Mouse (Mus musculus): ENCODE measurements around the gene Gnai3. TPM values are rescaled to one million over a fixed set of nuclear protein-coding genes. Genes with fewer than 3 reads are reported as not detected.
A peak's percentile ranks its signal among the peaks of the same experiment; 100 is the strongest.

The Gnai3 gene
- polyA plus RNA-seq, 1 experiment from 2014 or later = 111 TPM

- WGBS = 58% methylated on average over 1 of the region's 1 CpGs
- H3K27me3 ChIP-seq (replicated peaks) = no peaks in the 10 kb centered on the region
- no peak for ATAC-seq (replicated peaks)
Observed at GRCm38 (mm10) chr3:108124131-108124530, 21.8 kb downstream of the Gnai3 start.

DNA sequence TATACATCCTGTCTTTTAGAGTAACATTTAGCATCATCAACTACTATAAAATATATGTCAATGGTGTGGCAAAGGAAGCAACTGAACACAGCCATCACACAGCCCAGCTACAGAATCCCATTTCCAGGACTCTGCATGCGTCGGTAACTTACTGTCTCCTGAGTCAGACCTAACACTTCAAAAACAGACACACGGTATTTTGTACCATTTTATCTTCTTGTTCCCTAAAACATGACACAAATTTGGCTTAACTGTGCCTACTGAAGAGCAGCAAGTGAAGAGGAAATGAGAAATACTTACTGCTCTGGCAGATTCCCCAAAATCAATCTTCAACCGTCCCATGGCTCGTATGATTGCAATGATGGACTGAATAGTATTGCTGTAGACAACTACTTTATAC lies 22.7 kb downstream of the Gnai3 start:
- Histone ChIP-seq H3K9me3 (no peaks in the 10 kb centered on the region), H3K36me3 (replicated peaks) (peaks cover 13% of the 10 kb centered on the region; the same call in 1 of the 2 replicates), H3K4me3 (no peak overlapping the region), H3K9ac (no peak overlapping the region), H3K4me2 (no peak overlapping the region), H3K4me1 (no peaks in the 10 kb centered on the region), H3K27ac (no peak overlapping the region), H3K27me3 (replicated peaks) (no peaks in the 10 kb centered on the region)
- no peak for ATAC-seq (replicated peaks)
- WGBS = 94% methylated on average over 5 of the region's 5 CpGs

More at GRCm38 (mm10) chr3:108124131-108124530, 21.8 kb downstream of the Gnai3 start:
- H3K36me3 ChIP-seq (replicated peaks) = peaks cover 13% of the 10 kb centered on the region; the same call in 1 of the 2 replicates
- no peaks in the 10 kb centered on the region for H3K9me3 ChIP-seq
- no peak overlapping the region for H3K4me2 ChIP-seq
- H3K4me1 ChIP-seq = no peaks in the 10 kb centered on the region
- H3K27ac ChIP-seq = no peak overlapping the region
- H3K4me3 ChIP-seq = no peak overlapping the region
- H3K9ac ChIP-seq = no peak overlapping the region

DNA sequence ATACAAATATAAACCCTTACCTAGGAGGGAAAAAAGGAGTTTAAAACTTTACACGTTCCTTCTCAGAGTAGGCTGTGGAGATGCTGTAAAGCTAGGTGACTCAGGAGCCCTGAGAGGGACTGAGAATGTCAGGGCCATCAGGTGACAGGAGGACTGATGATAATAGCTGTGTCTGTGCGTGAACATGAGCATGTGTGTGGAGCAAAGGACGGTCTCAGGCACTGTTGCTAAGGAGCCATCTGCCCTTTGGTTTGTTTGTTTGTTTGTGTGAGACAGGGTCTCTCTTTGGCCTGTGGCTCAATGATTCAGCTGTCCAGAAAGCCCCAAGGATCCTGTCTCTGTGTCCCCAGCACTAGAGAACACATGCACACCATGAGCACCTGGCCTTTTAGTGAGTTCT lies 24.8 kb downstream of the Gnai3 start:
- Histone ChIP-seq H3K9ac (no peak overlapping the region), H3K36me3 (replicated peaks) (peaks cover 13% of the 10 kb centered on the region; the same call in 1 of the 2 replicates), H3K9me3 (no peaks in the 10 kb centered on the region), H3K4me3 (no peak overlapping the region), H3K27me3 (replicated peaks) (no peaks in the 10 kb centered on the region), H3K4me2 (no peak overlapping the region), H3K4me1 (no peaks in the 10 kb centered on the region), H3K27ac (no peak overlapping the region)
- 83% methylated on average over 3 of the region's 3 CpGs for WGBS
- ATAC-seq (replicated peaks) = no peak

DNA sequence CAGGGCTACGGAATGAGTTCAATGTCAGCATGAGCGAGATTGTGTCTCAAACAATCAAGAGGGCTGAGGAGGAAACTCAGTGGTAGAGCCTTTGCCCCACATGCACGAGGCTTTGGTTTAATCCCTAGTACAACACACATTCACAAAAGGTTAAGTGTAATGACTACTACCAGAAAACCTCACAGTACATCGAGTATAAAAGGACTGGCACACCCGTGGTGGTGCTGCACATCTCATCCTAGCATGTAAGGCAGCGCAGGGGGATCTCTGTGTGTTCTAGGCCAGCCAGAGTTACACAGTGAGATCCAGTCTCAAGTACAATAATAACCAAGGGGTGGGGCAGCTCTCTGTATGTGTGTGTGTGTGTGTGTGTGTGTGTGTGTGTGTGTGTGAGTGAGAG lies 28.5 kb downstream of the Gnai3 start:
- Histone ChIP-seq H3K9me3 (no peaks in the 10 kb centered on the region), H3K27me3 (replicated peaks) (no peaks in the 10 kb centered on the region), H3K4me2 (no peak overlapping the region), H3K27ac (no peak overlapping the region), H3K4me3 (no peak overlapping the region), H3K9ac (no peak overlapping the region), H3K36me3 (replicated peaks) (peaks cover 24% of the 10 kb centered on the region; the same call in 1 of the 2 replicates), H3K4me1 (no peaks in the 10 kb centered on the region)
- no peak for ATAC-seq (replicated peaks)
- 90% methylated on average over 6 of the region's 6 CpGs for WGBS

- Histone ChIP-seq H3K36me3 (replicated peaks) (peaks cover 29% of the 10 kb centered on the region; the same call in 1 of the 2 replicates), H3K4me2 (no peak overlapping the region), H3K4me3 (no peak overlapping the region), H3K27ac (no peak overlapping the region), H3K4me1 (no peaks in the 10 kb centered on the region), H3K9ac (no peak overlapping the region), H3K9me3 (no peaks in the 10 kb centered on the region), H3K27me3 (replicated peaks) (no peaks in the 10 kb centered on the region)
- no peak for ATAC-seq (replicated peaks)
- WGBS = 93% methylated on average over 7 of the region's 7 CpGs
Observed at GRCm38 (mm10) chr3:108113591-108114289, 32.2 kb downstream of the Gnai3 start.

GRCm38 (mm10) chr3:108112666-108113065 lies 33.3 kb downstream of the Gnai3 start:
- Histone ChIP-seq H3K36me3 (replicated peaks) (peaks cover 37% of the 10 kb centered on the region; the same call in 1 of the 2 replicates), H3K27me3 (replicated peaks) (no peaks in the 10 kb centered on the region), H3K27ac (no peak overlapping the region), H3K9ac (no peak overlapping the region), H3K4me1 (no peaks in the 10 kb centered on the region), H3K4me3 (no peak overlapping the region), H3K4me2 (no peak overlapping the region), H3K9me3 (no peaks in the 10 kb centered on the region)
- ATAC-seq (replicated peaks) = no peak
- 77% methylated on average over 4 of the region's 4 CpGs for whole genome bisulfite sequencing

GRCm38 (mm10) chr3:108112246-108112645 lies 33.7 kb downstream of the Gnai3 start:
- Histone ChIP-seq H3K9me3 (no peaks in the 10 kb centered on the region), H3K4me1 (no peaks in the 10 kb centered on the region), H3K27me3 (replicated peaks) (no peaks in the 10 kb centered on the region), H3K36me3 (replicated peaks) (peaks cover 37% of the 10 kb centered on the region; the same call in 1 of the 2 replicates), H3K9ac (no peak overlapping the region), H3K4me2 (no peak overlapping the region), H3K27ac (no peak overlapping the region), H3K4me3 (no peak overlapping the region)
- ATAC-seq (replicated peaks) = no peak
- 90% methylated on average over 7 of the region's 7 CpGs for WGBS

DNA sequence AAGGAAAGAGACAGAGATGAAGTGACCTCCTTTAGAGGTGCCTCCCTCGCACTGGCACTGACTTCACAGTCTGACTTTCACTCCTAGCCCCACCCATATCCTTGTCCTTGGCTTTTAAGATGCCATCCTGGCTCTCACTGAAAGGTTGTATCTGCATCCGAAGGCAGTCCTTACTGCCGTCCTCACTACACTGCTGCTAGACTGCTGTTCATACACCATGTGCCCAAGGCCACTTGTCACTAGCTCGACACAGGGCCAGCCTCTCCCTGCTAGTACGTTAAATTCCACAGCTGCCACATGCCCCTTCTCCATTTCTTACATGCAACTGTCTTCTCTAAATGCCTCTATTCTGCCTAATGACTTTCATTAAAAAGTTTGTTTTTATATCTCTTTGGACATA lies 34.6 kb downstream of the Gnai3 start:
- H3K9ac ChIP-seq = no peak overlapping the region
- ATAC-seq (replicated peaks) = no peak
- no peaks in the 10 kb centered on the region for H3K4me1 ChIP-seq
- H3K4me3 ChIP-seq = no peak overlapping the region
- no peak overlapping the region for H3K4me2 ChIP-seq
- H3K27me3 ChIP-seq (replicated peaks) = no peaks in the 10 kb centered on the region
- H3K9me3 ChIP-seq = no peaks in the 10 kb centered on the region
- 93% methylated on average over 5 of the region's 5 CpGs for WGBS
- H3K36me3 ChIP-seq (replicated peaks) = peaks cover 37% of the 10 kb centered on the region; the same call in 1 of the 2 replicates
- no peak overlapping the region for H3K27ac ChIP-seq

DNA sequence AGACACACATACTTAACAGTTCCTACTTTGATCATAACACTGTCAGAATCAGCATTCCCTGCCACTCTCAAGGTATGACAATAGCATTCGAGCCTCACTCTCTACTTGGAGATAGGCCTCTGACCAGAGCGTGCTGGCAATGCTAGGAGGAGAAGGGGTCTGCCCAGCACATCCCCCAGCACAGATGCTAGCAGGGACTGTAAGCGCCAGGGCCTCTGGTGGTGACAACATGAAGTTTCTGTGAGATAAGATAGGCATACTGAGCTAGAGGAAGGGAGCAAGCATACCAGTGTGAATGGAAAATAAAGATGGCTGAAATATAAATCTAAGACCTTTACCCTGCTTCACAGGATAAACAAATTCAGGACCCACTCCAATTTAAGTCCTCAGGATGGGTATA lies 40.7 kb downstream of the Gnai3 start:
- Histone ChIP-seq H3K36me3 (replicated peaks) (peaks cover 8% of the 10 kb centered on the region; the same call in 1 of the 2 replicates), H3K27me3 (replicated peaks) (no peaks in the 10 kb centered on the region), H3K9ac (no peak overlapping the region), H3K27ac (no peak overlapping the region), H3K4me1 (peaks cover 8% of the 10 kb centered on the region; the same call in 1 of the 2 replicates), H3K4me2 (no peak overlapping the region), H3K9me3 (no peaks in the 10 kb centered on the region), H3K4me3 (no peak overlapping the region)
- WGBS = 80% methylated on average over 3 of the region's 3 CpGs
- ATAC-seq (replicated peaks) = no peak

DNA sequence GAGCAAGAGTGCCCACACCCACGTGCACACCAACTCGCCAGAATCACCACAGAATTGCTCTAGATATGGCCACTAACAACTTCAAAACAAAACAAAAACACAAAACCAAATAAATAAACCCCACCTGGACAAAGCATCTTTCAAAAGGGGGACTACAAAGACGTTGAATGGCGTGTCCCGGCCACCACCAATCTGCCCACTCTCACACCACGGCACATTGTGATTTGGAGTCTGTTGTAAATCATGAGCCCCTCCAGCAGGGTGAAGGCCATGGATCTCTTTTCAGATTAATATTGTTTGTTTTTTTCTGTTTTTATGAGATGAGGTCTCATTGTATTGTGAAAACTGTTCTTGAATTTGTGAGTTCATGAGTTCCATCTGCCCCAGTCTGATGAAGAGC lies 43.9 kb downstream of the Gnai3 start:
- no peak for ATAC-seq (replicated peaks)
- Histone ChIP-seq H3K4me2 (no peak overlapping the region), H3K4me1 (peaks cover 8% of the 10 kb centered on the region; the same call in 1 of the 2 replicates), H3K27ac (0 out of 2 replicates have a peak overlapping the region, but pooled peaks have one; percentile 38), H3K4me3 (no peak overlapping the region), H3K27me3 (replicated peaks) (no peaks in the 10 kb centered on the region), H3K9ac (no peak overlapping the region), H3K36me3 (replicated peaks) (no peaks in the 10 kb centered on the region), H3K9me3 (no peaks in the 10 kb centered on the region)
- WGBS = 84% methylated on average over 6 of the region's 6 CpGs

DNA sequence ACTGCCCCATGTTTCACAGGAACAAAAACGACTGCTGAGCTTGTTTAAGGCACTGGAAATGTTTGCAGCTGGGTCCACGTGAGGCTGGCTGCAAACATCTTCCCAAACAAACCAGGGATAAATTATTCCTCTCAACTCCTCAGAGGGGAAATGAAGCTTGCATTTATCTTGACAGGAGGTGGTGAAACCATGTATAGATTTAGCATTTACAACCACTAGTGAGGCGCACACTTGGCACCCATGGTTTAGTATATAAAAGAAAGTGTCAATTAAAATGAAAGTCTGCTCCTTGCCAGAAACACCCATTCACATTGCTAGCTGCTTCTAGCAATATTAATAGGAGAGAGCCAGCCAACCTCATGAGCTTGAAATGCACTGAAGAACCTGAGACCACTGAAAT lies 44.4 kb downstream of the Gnai3 start:
- 34% methylated on average over 3 of the region's 3 CpGs for WGBS
- H3K4me2 ChIP-seq = no peak overlapping the region
- peak overlapping the region; percentile 38; the same call in 1 of the 2 replicates for H3K27ac ChIP-seq
- H3K4me1 ChIP-seq = peaks cover 8% of the 10 kb centered on the region; the same call in 1 of the 2 replicates
- H3K36me3 ChIP-seq (replicated peaks) = no peaks in the 10 kb centered on the region
- no peak overlapping the region for H3K4me3 ChIP-seq
- no peak for ATAC-seq (replicated peaks)
- no peaks in the 10 kb centered on the region for H3K9me3 ChIP-seq
- no peak overlapping the region for H3K9ac ChIP-seq
- H3K27me3 ChIP-seq (replicated peaks) = no peaks in the 10 kb centered on the region

GRCm38 (mm10) chr3:108098316-108098715 lies 47.6 kb downstream of the Gnai3 start:
- Histone ChIP-seq H3K36me3 (replicated peaks) (no peaks in the 10 kb centered on the region), H3K9ac (no peak overlapping the region), H3K9me3 (no peaks in the 10 kb centered on the region), H3K4me1 (peaks cover 8% of the 10 kb centered on the region; the same call in 1 of the 2 replicates), H3K27me3 (replicated peaks) (no peaks in the 10 kb centered on the region), H3K27ac (no peak overlapping the region), H3K4me3 (no peak overlapping the region), H3K4me2 (no peak overlapping the region)
- no peak for ATAC-seq (replicated peaks)
- 86% methylated on average over 6 of the region's 6 CpGs for WGBS

DNA sequence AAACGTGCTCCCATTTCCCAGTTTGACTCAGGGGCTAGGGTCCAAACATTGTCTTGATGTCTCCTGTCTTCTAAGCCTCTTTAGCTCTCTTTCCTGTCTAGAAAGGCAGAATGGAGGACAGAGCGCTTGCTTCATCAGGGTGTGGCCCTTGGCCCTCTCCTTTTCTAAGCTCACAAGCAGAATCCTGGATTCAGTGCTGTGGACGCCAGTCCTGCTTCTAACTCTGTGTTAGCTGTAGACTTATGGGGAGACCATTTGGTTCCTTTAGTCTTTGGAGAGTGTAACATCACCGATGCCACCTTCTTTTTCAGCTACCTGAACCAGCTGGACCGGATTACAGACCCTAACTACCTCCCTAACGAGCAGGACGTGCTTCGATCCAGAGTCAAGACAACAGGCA lies 48.3 kb downstream of the Gnai3 start:
- Histone ChIP-seq H3K4me1 (peaks cover 8% of the 10 kb centered on the region; the same call in 1 of the 2 replicates), H3K36me3 (replicated peaks) (no peaks in the 10 kb centered on the region), H3K9me3 (no peaks in the 10 kb centered on the region), H3K27ac (no peak overlapping the region), H3K4me3 (no peak overlapping the region), H3K27me3 (replicated peaks) (no peaks in the 10 kb centered on the region), H3K4me2 (no peak overlapping the region), H3K9ac (no peak overlapping the region)
- 88% methylated on average over 8 of the region's 8 CpGs for WGBS
- ATAC-seq (replicated peaks) = no peak

Measured in midbrain, embryonic 15.5 days (tissue).